Mouse (Mus musculus) erythroblast, embryonic 14.5 days (primary cell): ENCODE results near the gene Fbxo46.

Experiments used
- GATA1 ChIP-seq: IDR thresholded peaks from 2 replicates; pipeline ENCODE4 v1.6.1; 2012; ENCODE audit warnings: low read length, inconsistent platforms, mixed read lengths
- TAL1 ChIP-seq: IDR thresholded peaks from 3 replicates; pipeline ENCODE4 v1.6.1; 2012; ENCODE audit warnings: low read length, inconsistent platforms, mixed read lengths

- TF ChIP-seq GATA1: no peak
- no peak for TF ChIP-seq TAL1
Measured at GRCm38 (mm10) chr7:19162928-19163327, 43.3 kb downstream of the Fbxo46 start.
